Mouse (Mus musculus) neural tube, embryonic 12.5 days (tissue): ENCODE data around the gene Gm30191. TPM values are rescaled to one million over a fixed set of nuclear protein-coding genes. Genes with fewer than 3 reads are reported as not detected.

Experiments
- ATAC-seq: fragments of 200-750 bp; cut with Nextera tagmentation; 2 replicates; pipeline ENCODE4 v1.8.0; 2017; ENCODE audit warnings: low read depth, mild to moderate bottlenecking, moderate TSS enrichment, moderate library complexity; ENCODE audit not compliant: low FRiP score
- H3K27ac ChIP-seq: fragments of 300-500 bp; sonication (generic); 2 replicates; pipeline ENCODE4 v1.5.1; 2016
- H3K27me3 ChIP-seq: fragments of 300-500 bp; sonication (generic); replicated peaks from 2 replicates; pipeline ENCODE4 v1.6.1; 2016; ENCODE audit warnings: mild to moderate bottlenecking
- H3K36me3 ChIP-seq: fragments of 300-500 bp; sonication (generic); 2 replicates; pipeline ENCODE4 v1.6.1; 2016; ENCODE audit warnings: mild to moderate bottlenecking
- H3K4me1 ChIP-seq: fragments of 300-500 bp; sonication (generic); 2 replicates; pipeline ENCODE4 v1.6.1; 2016
- H3K4me2 ChIP-seq: fragments of 300-500 bp; sonication (generic); replicated peaks from 2 replicates; pipeline ENCODE4 v1.6.1; 2016; ENCODE audit warnings: mild to moderate bottlenecking
- H3K4me3 ChIP-seq: fragments of 300-500 bp; sonication (generic); 2 replicates; pipeline ENCODE4 v1.5.1; 2016
- H3K9ac ChIP-seq: fragments of 300-500 bp; sonication (generic); 2 replicates; pipeline ENCODE4 v1.6.1; 2016; ENCODE audit warnings: mild to moderate bottlenecking
- H3K9me3 ChIP-seq: fragments of 300-500 bp; sonication (generic); 2 replicates; pipeline ENCODE4 v1.6.1; 2016; ENCODE audit warnings: mild to moderate bottlenecking
- WGBS: fragments of 180-500 bp; shearing (Covaris S2); methylation state at CpG from one replicate; pipeline ENCODE4 v1.1.7; 2016; 5-methylcytosine and 5-hydroxymethylcytosine counted together
- polyA plus RNA-seq: library from polyadenylated mRNA; unstranded; fragments of >200 nt; fragmentation: Nextera tagmentation; extraction: Ambion mirVana; gene quantifications from 2 replicates; pipeline ENCODE4 v1.2.1, GENCODE M21; 2016

The Gm30191 gene
- polyA plus RNA-seq, 1 experiment from 2014 or later: not detected

- Histone ChIP-seq H3K27ac (no peak overlapping the region), H3K9ac (no peak overlapping the region), H3K4me3 (no peak overlapping the region), H3K27me3 (no peaks in the 10 kb centered on the region), H3K4me1 (no peaks in the 10 kb centered on the region), H3K36me3 (peaks cover 14% of the 10 kb centered on the region), H3K9me3 (no peaks in the 10 kb centered on the region), H3K4me2 (peak overlapping the region; percentile 33)
- no peak for ATAC-seq
- WGBS: 30% methylated on average over 12 of the region's 13 CpGs
These were observed 26.1 kb downstream of the Gm30191 start for GRCm38 (mm10) chr4:134272731-134273416.

GRCm38 (mm10) chr4:134273417-134274345, 26.9 kb downstream of the Gm30191 start:
- Histone ChIP-seq H3K9me3 (no peaks in the 10 kb centered on the region), H3K27ac (no peak overlapping the region), H3K4me2 (peak overlapping the region; percentile 33), H3K27me3 (no peaks in the 10 kb centered on the region), H3K4me3 (no peak overlapping the region), H3K9ac (no peak overlapping the region), H3K4me1 (no peaks in the 10 kb centered on the region), H3K36me3 (peaks cover 20% of the 10 kb centered on the region)
- no peak for ATAC-seq
- WGBS: 8% methylated on average over 14 of the region's 14 CpGs

GRCm38 (mm10) chr4:134284942-134285341, 38.2 kb downstream of the Gm30191 start:
- ATAC-seq: no peak
- WGBS: 98% methylated on average over 2 of the region's 2 CpGs
- Histone ChIP-seq H3K4me3 (no peak overlapping the region), H3K36me3 (peaks cover 40% of the 10 kb centered on the region), H3K27me3 (no peaks in the 10 kb centered on the region), H3K9ac (no peak overlapping the region), H3K9me3 (no peaks in the 10 kb centered on the region), H3K4me2 (no peak overlapping the region), H3K27ac (no peak overlapping the region), H3K4me1 (peaks cover 20% of the 10 kb centered on the region)

GRCm38 (mm10) chr4:134286226-134287167, 39.8 kb downstream of the Gm30191 start:
- H3K4me2 ChIP-seq: peak overlapping the region; percentile 96
- peaks cover 20% of the 10 kb centered on the region for H3K4me1 ChIP-seq
- H3K27me3 ChIP-seq: no peaks in the 10 kb centered on the region
- peak overlapping the region; percentile 70 for H3K27ac ChIP-seq
- no peaks in the 10 kb centered on the region for H3K9me3 ChIP-seq
- ATAC-seq: peak; percentile 28
- H3K4me3 ChIP-seq: peak overlapping the region; percentile 98
- WGBS: 2% methylated on average over 59 of the region's 59 CpGs
- peak overlapping the region; percentile 97 for H3K9ac ChIP-seq
- peaks cover 25% of the 10 kb centered on the region for H3K36me3 ChIP-seq

- peak overlapping the region; percentile 96 for H3K4me2 ChIP-seq
- peak overlapping the region; percentile 97 for H3K9ac ChIP-seq
- H3K4me1 ChIP-seq: peaks cover 20% of the 10 kb centered on the region
- no peaks in the 10 kb centered on the region for H3K27me3 ChIP-seq
- no peaks in the 10 kb centered on the region for H3K9me3 ChIP-seq
- peaks cover 20% of the 10 kb centered on the region for H3K36me3 ChIP-seq
- peak overlapping the region; percentile 98 for H3K4me3 ChIP-seq
- ATAC-seq: peak; percentile 95
- WGBS: under 1% methylated on average over 57 of the region's 59 CpGs
- H3K27ac ChIP-seq: peak overlapping the region; percentile 100
These were observed 40.4 kb downstream of the Gm30191 start for GRCm38 (mm10) chr4:134287168-134287564.

GRCm38 (mm10) chr4:134287575-134288025, 40.9 kb downstream of the Gm30191 start, which contains the start of gene Pdik1l:
Pdik1l (minus strand) TSS chr4:134287895.
- under 1% methylated on average over 43 of the region's 43 CpGs for WGBS
- H3K36me3 ChIP-seq: peaks cover 15% of the 10 kb centered on the region
- H3K4me1 ChIP-seq: peaks cover 20% of the 10 kb centered on the region
- peak within 1 kb of the TSS; percentile 96 for H3K4me2 ChIP-seq
- peak; percentile 79 for ATAC-seq
- no peaks in the 10 kb centered on the region for H3K27me3 ChIP-seq
- peak within 1 kb of the TSS; percentile 100 for H3K27ac ChIP-seq
- peak within 1 kb of the TSS; percentile 98 for H3K4me3 ChIP-seq
- peak within 1 kb of the TSS; percentile 97 for H3K9ac ChIP-seq
- no peaks in the 10 kb centered on the region for H3K9me3 ChIP-seq

GRCm38 (mm10) chr4:134288397-134289256, 41.9 kb downstream of the Gm30191 start:
- Histone ChIP-seq H3K27ac (peak overlapping the region; percentile 100; the same call in 1 of the 2 replicates), H3K27me3 (no peaks in the 10 kb centered on the region), H3K9ac (peak overlapping the region; percentile 97), H3K4me1 (peaks cover 20% of the 10 kb centered on the region), H3K4me3 (peak overlapping the region; percentile 98), H3K4me2 (peak overlapping the region; percentile 96), H3K36me3 (peaks cover 9% of the 10 kb centered on the region), H3K9me3 (no peaks in the 10 kb centered on the region)
- WGBS: 30% methylated on average over 11 of the region's 11 CpGs
- no peak for ATAC-seq

- no peaks in the 10 kb centered on the region; the same call in 1 of the 2 replicates for H3K9me3 ChIP-seq
- no peak for ATAC-seq
- 26% methylated on average over 7 of the region's 7 CpGs for WGBS
- no peaks in the 10 kb centered on the region for H3K36me3 ChIP-seq
- no peak overlapping the region for H3K9ac ChIP-seq
- H3K27me3 ChIP-seq: no peaks in the 10 kb centered on the region
- H3K4me3 ChIP-seq: no peak overlapping the region
- H3K4me2 ChIP-seq: no peak overlapping the region
- H3K27ac ChIP-seq: no peak overlapping the region
- H3K4me1 ChIP-seq: peaks cover 9% of the 10 kb centered on the region; the same call in 1 of the 2 replicates
These were observed 45.3 kb downstream of the Gm30191 start for GRCm38 (mm10) chr4:134292067-134292466.

GRCm38 (mm10) chr4:134293061-134293691, 46.4 kb downstream of the Gm30191 start:
- H3K9ac ChIP-seq: 0 out of 2 replicates have a peak overlapping the region, but pooled peaks have one; percentile 13
- 74% methylated on average over 18 of the region's 18 CpGs for WGBS

GRCm38 (mm10) chr4:134293692-134294163, 47.0 kb downstream of the Gm30191 start:
- Histone ChIP-seq H3K4me2 (no peak overlapping the region), H3K4me3 (no peak overlapping the region), H3K27ac (no peak overlapping the region), H3K4me1 (peaks cover 2% of the 10 kb centered on the region; the same call in 1 of the 2 replicates), H3K36me3 (no peaks in the 10 kb centered on the region), H3K9ac (no peak overlapping the region), H3K27me3 (no peaks in the 10 kb centered on the region), H3K9me3 (no peaks in the 10 kb centered on the region; the same call in 1 of the 2 replicates)
- no peak for ATAC-seq
- 73% methylated on average over 9 of the region's 9 CpGs for WGBS

More at GRCm38 (mm10) chr4:134293061-134293691, 46.4 kb downstream of the Gm30191 start:
- no peaks in the 10 kb centered on the region for H3K36me3 ChIP-seq
- H3K27ac ChIP-seq: no peak overlapping the region
- H3K4me2 ChIP-seq: no peak overlapping the region
- ATAC-seq: no peak
- H3K4me1 ChIP-seq: peaks cover 8% of the 10 kb centered on the region; the same call in 1 of the 2 replicates
- no peak overlapping the region for H3K4me3 ChIP-seq
- no peaks in the 10 kb centered on the region; the same call in 1 of the 2 replicates for H3K9me3 ChIP-seq
- H3K27me3 ChIP-seq: no peaks in the 10 kb centered on the region
